Mouse (Mus musculus): ENCODE measurements around the gene Mlec. TPM values are rescaled to one million over a fixed set of nuclear protein-coding genes. Genes with fewer than 3 reads are reported as not detected.

The Mlec gene
- polyA plus RNA-seq, 1 experiment from 2014 or later: 75.5 TPM

DNA sequence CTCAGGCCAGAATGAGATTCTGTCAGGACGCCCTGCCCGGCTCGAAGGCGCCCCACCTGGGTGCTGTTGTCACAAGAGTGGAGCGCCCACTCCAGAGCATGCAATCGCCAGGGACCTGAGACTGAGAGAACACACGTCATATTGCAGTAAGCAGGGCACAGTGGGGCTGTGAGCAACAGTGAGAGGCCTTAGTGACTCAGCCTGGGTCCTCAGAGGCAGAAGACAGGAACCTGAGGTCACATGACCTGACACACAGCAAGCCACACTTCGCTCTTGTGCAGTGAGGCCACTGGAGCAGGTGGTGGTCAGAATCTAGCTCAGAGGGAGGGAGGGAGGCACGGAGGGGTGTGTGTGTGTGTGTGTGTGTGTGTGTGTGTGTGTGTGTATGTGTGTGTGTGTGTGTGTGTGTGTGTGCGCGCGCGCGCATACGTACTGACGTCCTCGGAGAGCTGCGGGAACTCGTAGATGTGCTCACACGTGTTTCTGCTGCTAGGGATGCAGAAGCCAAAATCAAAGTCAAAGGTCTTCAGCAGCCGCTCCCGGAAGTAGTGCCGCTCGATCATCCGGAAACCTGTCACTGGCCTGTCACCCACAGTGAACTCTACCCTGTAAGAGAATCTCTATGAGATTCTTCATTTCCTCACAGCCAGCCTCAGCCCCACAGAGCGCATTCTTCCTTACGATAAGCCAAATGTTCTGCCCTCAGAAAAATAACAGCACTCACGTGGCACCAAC is 31.2 kb downstream of the Mlec start:
- peaks cover 63% of the 10 kb centered on the region for H3K36me3 ChIP-seq (ENCODE audit: control insufficient read depth, insufficient read depth, low read length)
- ATAC-seq (ENCODE audit: low FRiP score, low TSS enrichment): no peak

DNA sequence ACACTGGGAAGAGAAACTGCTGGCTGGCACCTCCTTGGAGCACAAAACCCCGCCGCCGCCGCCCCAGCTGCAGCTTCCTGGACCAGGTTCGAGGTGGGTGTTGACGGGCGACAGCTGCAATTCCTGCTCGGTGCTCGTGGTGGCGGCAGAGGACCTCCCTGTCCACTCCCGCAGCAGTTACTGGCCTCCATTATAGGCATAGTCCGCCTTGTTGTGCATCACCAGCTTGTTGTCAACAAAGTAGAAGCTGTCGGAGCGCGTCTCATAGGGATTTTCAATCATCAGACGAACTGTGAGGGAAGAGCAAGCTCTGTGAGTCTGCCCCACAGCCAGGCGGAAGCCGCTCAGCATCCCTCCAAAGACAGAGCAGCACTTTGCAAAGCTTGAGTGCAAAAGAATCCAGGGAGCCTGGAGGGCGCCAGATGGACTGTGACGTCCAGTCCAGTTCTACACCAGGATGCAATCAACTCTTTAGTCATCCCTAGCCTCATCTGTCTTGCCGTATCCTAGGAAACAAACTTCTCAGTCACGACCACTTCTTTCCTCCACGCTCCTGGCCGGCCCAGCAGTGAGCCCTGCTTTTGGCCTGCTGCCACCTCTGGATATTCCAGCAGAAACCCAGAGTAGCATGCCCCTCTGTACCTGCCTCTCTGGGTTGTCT is 32.6 kb downstream of the Mlec start:
- Histone ChIP-seq H3K9me3 (ENCODE audit: control insufficient read depth, low read length) (no peaks in the 10 kb centered on the region), H3K27ac (ENCODE audit: low read depth, low read length) (peak overlapping the region; percentile 43; the same call in 1 of the 2 replicates), H3K4me2 (replicated peaks; ENCODE audit: low read depth, low read length) (no peak overlapping the region), H3K9ac (ENCODE audit: low read depth, low read length) (no peak overlapping the region), H3K4me1 (ENCODE audit: control insufficient read depth, insufficient read depth, low read length) (peaks cover 15% of the 10 kb centered on the region; the same call in 1 of the 2 replicates), H3K27me3 (ENCODE audit: control insufficient read depth, insufficient read depth, low read length) (no peaks in the 10 kb centered on the region), H3K4me3 (ENCODE audit: low read length) (no peak overlapping the region), H3K36me3 (ENCODE audit: control insufficient read depth, insufficient read depth, low read length) (peaks cover 61% of the 10 kb centered on the region)
- peak; percentile 56; the same call in 1 of the 2 replicates for ATAC-seq (ENCODE audit: low FRiP score, low TSS enrichment)
- 20% methylated on average over 24 of the region's 24 CpGs for WGBS

More for the DNA sequence above, 31.2 kb downstream of the Mlec start:
- Histone ChIP-seq H3K9ac (ENCODE audit: low read depth, low read length) (0 out of 2 replicates have a peak overlapping the region, but pooled peaks have one; percentile 5), H3K27me3 (ENCODE audit: control insufficient read depth, insufficient read depth, low read length) (no peaks in the 10 kb centered on the region), H3K27ac (ENCODE audit: low read depth, low read length) (no peak overlapping the region), H3K9me3 (ENCODE audit: control insufficient read depth, low read length) (no peaks in the 10 kb centered on the region), H3K4me2 (replicated peaks; ENCODE audit: low read depth, low read length) (no peak overlapping the region), H3K4me3 (ENCODE audit: low read length) (no peak overlapping the region), H3K4me1 (ENCODE audit: control insufficient read depth, insufficient read depth, low read length) (peaks cover 15% of the 10 kb centered on the region; the same call in 1 of the 2 replicates)
- WGBS: 81% methylated on average over 28 of the region's 28 CpGs

DNA sequence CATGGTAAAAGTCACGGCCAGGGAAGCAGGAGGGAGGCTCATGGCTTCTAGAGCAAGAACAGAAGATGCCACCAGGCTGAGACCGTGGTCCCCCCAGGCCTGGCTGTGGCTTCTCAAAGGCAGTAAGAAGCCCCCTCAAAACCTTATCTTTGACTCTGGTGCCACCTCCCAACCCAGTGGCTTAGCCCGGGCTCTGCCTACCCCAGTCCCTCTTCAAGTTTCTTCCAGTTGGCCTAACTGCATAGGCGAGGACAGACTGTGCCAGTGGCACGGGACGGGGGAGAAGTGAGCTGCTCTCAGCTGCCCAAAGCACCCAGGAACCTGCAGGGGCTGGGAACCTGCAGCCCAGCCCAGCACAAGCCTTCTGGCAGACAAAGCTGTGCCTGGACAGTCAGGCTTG is 33.3 kb downstream of the Mlec start:
- Histone ChIP-seq H3K27ac (ENCODE audit: low read depth, low read length) (no peak overlapping the region), H3K4me1 (ENCODE audit: control insufficient read depth, insufficient read depth, low read length) (peaks cover 15% of the 10 kb centered on the region; the same call in 1 of the 2 replicates), H3K9ac (ENCODE audit: low read depth, low read length) (no peak overlapping the region), H3K27me3 (ENCODE audit: control insufficient read depth, insufficient read depth, low read length) (no peaks in the 10 kb centered on the region), H3K4me2 (replicated peaks; ENCODE audit: low read depth, low read length) (no peak overlapping the region), H3K4me3 (ENCODE audit: low read length) (no peak overlapping the region), H3K9me3 (ENCODE audit: control insufficient read depth, low read length) (no peaks in the 10 kb centered on the region), H3K36me3 (ENCODE audit: control insufficient read depth, insufficient read depth, low read length) (peaks cover 55% of the 10 kb centered on the region)
- ATAC-seq (ENCODE audit: low FRiP score, low TSS enrichment): no peak
- WGBS: 87% methylated on average over 6 of the region's 6 CpGs

DNA sequence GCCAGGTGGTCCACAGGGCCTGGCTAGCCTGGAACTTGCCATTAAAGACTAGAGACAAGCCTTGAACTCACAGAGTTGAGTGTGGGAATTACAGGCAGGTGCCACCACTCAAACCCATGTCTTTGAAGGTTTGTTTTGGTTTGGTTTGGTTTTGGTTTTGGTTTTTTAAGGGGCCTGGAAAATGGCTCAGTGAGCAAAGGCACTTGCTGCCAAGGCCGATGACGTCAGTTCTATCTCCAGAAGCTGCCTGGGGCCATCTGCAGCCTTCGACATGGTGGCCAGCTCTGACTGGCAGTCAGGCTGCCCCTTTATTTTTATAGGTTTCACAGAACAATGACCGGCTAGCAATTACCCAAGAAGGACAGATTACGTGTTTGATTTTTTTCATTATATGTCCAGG is 37.0 kb downstream of the Mlec start:
- Histone ChIP-seq H3K36me3 (ENCODE audit: control insufficient read depth, insufficient read depth, low read length) (peaks cover 24% of the 10 kb centered on the region), H3K4me2 (replicated peaks; ENCODE audit: low read depth, low read length) (no peak overlapping the region), H3K4me3 (ENCODE audit: low read length) (no peak overlapping the region)

DNA sequence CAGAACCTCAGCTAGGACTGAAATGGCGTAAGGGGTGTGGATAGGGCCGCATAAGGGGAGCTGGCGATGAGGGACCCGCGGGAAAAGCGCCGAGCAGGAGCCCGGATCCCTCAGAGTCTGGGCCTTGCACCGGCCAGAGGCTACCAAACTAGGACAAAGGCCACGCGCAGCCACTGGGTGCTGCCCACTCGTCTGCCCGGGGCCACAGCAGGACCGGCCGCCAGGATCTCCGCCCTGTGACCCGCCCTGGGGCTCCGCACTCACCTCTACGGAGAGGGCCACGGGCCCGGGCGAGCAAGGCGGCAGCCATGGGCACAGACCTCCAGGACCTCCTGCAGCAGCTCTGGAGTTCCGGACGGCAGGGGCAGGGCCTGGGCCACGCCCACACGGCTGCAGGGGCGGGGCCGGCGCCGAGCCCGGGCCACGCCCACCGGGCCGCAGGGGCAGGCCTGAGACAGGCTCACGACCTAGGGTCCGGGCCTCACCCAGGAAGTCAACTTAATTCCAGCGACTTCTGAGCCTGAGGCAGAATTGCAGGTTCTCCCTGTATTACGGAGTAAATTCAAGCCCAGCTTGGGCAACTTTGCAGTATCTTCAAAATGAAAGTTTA is 38.9 kb downstream of the Mlec start, which contains the start of gene Acads:
Gene Acads, minus strand, starts transcription at position 386 of the 610 bp plus-strand sequence.
- ATAC-seq (ENCODE audit: low FRiP score, low TSS enrichment): peak; percentile 90
- WGBS: under 1% methylated on average over 39 of the region's 39 CpGs
- Histone ChIP-seq H3K27me3 (ENCODE audit: control insufficient read depth, insufficient read depth, low read length) (no peaks in the 10 kb centered on the region), H3K9me3 (ENCODE audit: control insufficient read depth, low read length) (no peaks in the 10 kb centered on the region), H3K4me2 (replicated peaks; ENCODE audit: low read depth, low read length) (peak within 1 kb of the TSS; percentile 73), H3K4me1 (ENCODE audit: control insufficient read depth, insufficient read depth, low read length) (peaks cover 4% of the 10 kb centered on the region; the same call in 1 of the 2 replicates), H3K36me3 (ENCODE audit: control insufficient read depth, insufficient read depth, low read length) (peaks cover 14% of the 10 kb centered on the region), H3K4me3 (ENCODE audit: low read length) (peak within 1 kb of the TSS; percentile 86), H3K27ac (ENCODE audit: low read depth, low read length) (peak within 1 kb of the TSS; percentile 77), H3K9ac (ENCODE audit: low read depth, low read length) (peak within 1 kb of the TSS; percentile 82)

More for the DNA sequence above, 37.0 kb downstream of the Mlec start:
- Histone ChIP-seq H3K9ac (ENCODE audit: low read depth, low read length) (no peak overlapping the region), H3K27me3 (ENCODE audit: control insufficient read depth, insufficient read depth, low read length) (no peaks in the 10 kb centered on the region), H3K9me3 (ENCODE audit: control insufficient read depth, low read length) (no peaks in the 10 kb centered on the region), H3K27ac (ENCODE audit: low read depth, low read length) (no peak overlapping the region), H3K4me1 (ENCODE audit: control insufficient read depth, insufficient read depth, low read length) (peaks cover 12% of the 10 kb centered on the region)
- 65% methylated on average over 5 of the region's 5 CpGs for WGBS
- no peak for ATAC-seq (ENCODE audit: low FRiP score, low TSS enrichment)

DNA sequence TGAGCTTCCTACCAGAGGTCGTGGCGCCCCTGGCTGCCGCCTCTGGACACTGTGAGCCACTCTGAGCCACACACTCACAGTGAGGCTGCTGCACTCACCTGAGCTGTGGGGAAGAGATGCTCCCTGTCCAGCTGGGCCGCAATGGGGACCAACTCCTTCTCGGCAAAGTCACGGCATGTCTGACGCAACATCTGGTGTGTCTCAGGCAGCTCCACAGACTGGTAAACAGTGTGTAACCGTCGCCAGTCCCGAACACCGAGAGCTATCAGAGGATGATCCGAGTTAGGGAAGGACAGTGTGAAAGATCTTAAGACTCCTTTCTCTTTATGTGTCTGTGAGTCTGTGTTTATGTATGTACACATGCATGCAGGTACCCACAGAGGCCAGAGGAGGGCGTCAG is 40.5 kb downstream of the Mlec start:
- Histone ChIP-seq H3K36me3 (ENCODE audit: control insufficient read depth, insufficient read depth, low read length) (peaks cover 15% of the 10 kb centered on the region), H3K4me1 (ENCODE audit: control insufficient read depth, insufficient read depth, low read length) (peaks cover 8% of the 10 kb centered on the region; the same call in 1 of the 2 replicates), H3K27me3 (ENCODE audit: control insufficient read depth, insufficient read depth, low read length) (no peaks in the 10 kb centered on the region), H3K4me2 (replicated peaks; ENCODE audit: low read depth, low read length) (no peak overlapping the region), H3K4me3 (ENCODE audit: low read length) (no peak overlapping the region), H3K9me3 (ENCODE audit: control insufficient read depth, low read length) (no peaks in the 10 kb centered on the region), H3K9ac (ENCODE audit: low read depth, low read length) (no peak overlapping the region), H3K27ac (ENCODE audit: low read depth, low read length) (no peak overlapping the region)
- ATAC-seq (ENCODE audit: low FRiP score, low TSS enrichment): no peak
- whole genome bisulfite sequencing: 93% methylated on average over 13 of the region's 13 CpGs

DNA sequence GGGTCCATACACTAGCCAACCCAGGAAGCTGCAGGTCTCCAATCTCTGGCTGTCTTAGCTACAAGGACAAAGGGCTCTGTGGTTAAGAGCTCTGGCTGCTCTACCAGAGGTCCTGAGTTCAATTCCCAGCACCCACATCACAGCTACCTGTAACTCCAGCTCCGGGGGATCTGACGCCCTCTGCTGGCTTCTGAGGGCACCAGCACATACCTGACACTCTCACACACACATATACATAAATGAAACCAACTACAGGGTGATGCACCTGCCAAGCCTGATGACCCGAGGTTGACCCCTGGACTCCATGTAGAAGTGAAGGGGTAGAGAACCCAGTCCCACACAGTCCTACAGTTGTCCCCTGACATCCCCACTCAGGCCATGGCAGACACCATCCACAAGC is 41.6 kb downstream of the Mlec start:
- Histone ChIP-seq H3K4me1 (ENCODE audit: control insufficient read depth, insufficient read depth, low read length) (peaks cover 8% of the 10 kb centered on the region; the same call in 1 of the 2 replicates), H3K27me3 (ENCODE audit: control insufficient read depth, insufficient read depth, low read length) (no peaks in the 10 kb centered on the region), H3K4me3 (ENCODE audit: low read length) (no peak overlapping the region), H3K9me3 (ENCODE audit: control insufficient read depth, low read length) (no peaks in the 10 kb centered on the region), H3K27ac (ENCODE audit: low read depth, low read length) (no peak overlapping the region), H3K9ac (ENCODE audit: low read depth, low read length) (no peak overlapping the region), H3K4me2 (replicated peaks; ENCODE audit: low read depth, low read length) (no peak overlapping the region), H3K36me3 (ENCODE audit: control insufficient read depth, insufficient read depth, low read length) (peaks cover 26% of the 10 kb centered on the region)
- WGBS: 83% methylated on average over 3 of the region's 3 CpGs
- ATAC-seq (ENCODE audit: low FRiP score, low TSS enrichment): no peak

DNA sequence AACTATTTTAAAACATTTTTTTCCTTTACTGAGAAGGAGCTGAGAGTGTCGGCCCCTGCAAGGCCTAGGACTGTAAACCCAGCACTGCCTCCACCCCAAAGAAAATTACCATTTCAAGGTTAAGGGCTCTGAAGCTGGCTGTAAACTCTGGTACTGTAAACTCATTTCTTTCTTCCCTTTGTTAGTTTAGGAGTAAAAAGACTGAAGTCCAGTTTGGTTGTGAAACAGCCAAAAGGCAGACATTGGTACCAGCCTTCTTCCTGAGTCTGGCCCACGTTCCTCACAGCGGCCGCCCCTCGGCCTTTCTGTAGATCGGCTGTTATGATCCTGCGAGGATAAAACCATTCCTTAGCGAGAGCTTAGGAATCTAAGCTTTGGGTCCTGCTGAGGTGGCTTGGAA is 43.5 kb downstream of the Mlec start:
- peaks cover 8% of the 10 kb centered on the region; the same call in 1 of the 2 replicates for H3K4me1 ChIP-seq (ENCODE audit: control insufficient read depth, insufficient read depth, low read length)
- 93% methylated on average over 8 of the region's 8 CpGs for whole genome bisulfite sequencing
- H3K27me3 ChIP-seq (ENCODE audit: control insufficient read depth, insufficient read depth, low read length): no peaks in the 10 kb centered on the region
- no peak overlapping the region for H3K27ac ChIP-seq (ENCODE audit: low read depth, low read length)
- no peak overlapping the region for H3K9ac ChIP-seq (ENCODE audit: low read depth, low read length)
- H3K4me3 ChIP-seq (ENCODE audit: low read length): no peak overlapping the region
- peaks cover 29% of the 10 kb centered on the region for H3K36me3 ChIP-seq (ENCODE audit: control insufficient read depth, insufficient read depth, low read length)
- H3K9me3 ChIP-seq (ENCODE audit: control insufficient read depth, low read length): no peaks in the 10 kb centered on the region
- no peak for ATAC-seq (ENCODE audit: low FRiP score, low TSS enrichment)
- no peak overlapping the region for H3K4me2 ChIP-seq (replicated peaks; ENCODE audit: low read depth, low read length)
